9 mouse cellular contexts compared by ENCODE assay signal in the genomic region with DNA sequence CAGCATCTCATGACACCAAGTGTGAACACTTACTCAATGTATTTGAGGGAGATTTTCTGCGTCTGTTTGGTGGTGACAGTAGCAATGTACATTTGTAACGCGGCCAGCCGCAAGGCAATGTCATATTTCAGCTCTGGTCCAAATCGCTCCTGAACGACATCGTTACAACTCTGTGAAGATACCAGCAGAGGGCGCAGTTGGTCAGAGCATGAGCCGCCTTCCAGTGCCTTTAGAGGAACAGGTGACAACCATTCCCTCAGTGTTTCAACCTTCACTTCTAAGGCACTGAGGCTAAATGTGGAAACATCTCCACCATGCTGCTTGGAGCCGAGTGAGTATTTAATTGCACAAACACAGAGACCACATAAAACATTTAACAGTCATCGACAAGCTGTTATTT.
DNase-seq lines count a peak whose midpoint lies in the region; ATAC-seq and TF ChIP-seq lines count a peak whose summit lies in the region.
"Had no signal": no experiment of that assay in that cellular context is flagged by ENCODE, and none has a peak within 500 bp of the region (broad histone marks: within the 10 kb centered on the region; RNA-seq: fewer than 3 reads in every experiment).

No protein-coding gene starts in this region.

- ATAC-seq in hindbrain, embryonic 13.5 days (ENCODE audit: low FRiP score) = peak; percentile 80
- ATAC-seq in erythroblast, adult 5-6 weeks (replicated peaks; ENCODE audit: low FRiP score, poor library complexity, severe bottlenecking) = no peak

- peak; percentile 64 for TF ChIP-seq CTCF in ES-Bruce4 (IDR thresholded peaks at IDR 0.05; ENCODE audit: low read depth, low read length)

- H3K27ac ChIP-seq in ES-Bruce4 (ENCODE audit: insufficient read depth, low read length) = no peak overlapping the region
- H3K27ac ChIP-seq in hindbrain, embryonic 13.5 days = no peak overlapping the region
- H3K27ac ChIP-seq: limb, embryonic 15.5 days had no signal

- no peak for TF ChIP-seq EP300 in ES-Bruce4 (IDR thresholded peaks at IDR 0.05; ENCODE audit: insufficient read depth, low read depth, low read length)

- DNase-seq in adrenal gland, adult 8-10 months = peak; percentile 15
- DNase-seq in embryo, embryonic 11.5 days (ENCODE audit: low read depth, low spot score) = peak; percentile 32
- DNase-seq in layer of hippocampus, adult 9-10 months (ENCODE audit: low spot score) = peak; percentile 21
- DNase-seq in lung, postnatal 4 days = peak; percentile 25 to 41
- peak; percentile 55 to 66 for DNase-seq in right cerebral cortex, adult 2 months (ENCODE audit: low spot score in 2 of 2)

- no peaks in the 10 kb centered on the region for H3K27me3 ChIP-seq in ES-Bruce4 (ENCODE audit: control insufficient read depth, insufficient read depth, low read length, poor library complexity, severe bottlenecking)
- peaks cover 47% of the 10 kb centered on the region for H3K27me3 ChIP-seq in hindbrain, embryonic 13.5 days

- no peak for TF ChIP-seq POLR2A in ES-Bruce4 (IDR thresholded peaks at IDR 0.05; ENCODE audit: insufficient read depth, low read length)

- no peak overlapping the region for H3K9ac ChIP-seq in ES-Bruce4 (ENCODE audit: low read depth, poor library complexity, severe bottlenecking)
- no peak overlapping the region for H3K9ac ChIP-seq in hindbrain, embryonic 13.5 days
- H3K9ac ChIP-seq: limb, embryonic 15.5 days had no signal

- H3K36me3 ChIP-seq in ES-Bruce4 (ENCODE audit: control insufficient read depth, insufficient read depth, low read length, poor library complexity, severe bottlenecking) = no peaks in the 10 kb centered on the region
- H3K36me3 ChIP-seq in hindbrain, embryonic 13.5 days = no peaks in the 10 kb centered on the region
- H3K36me3 ChIP-seq: limb, embryonic 15.5 days had no signal

- 33% methylated on average over 11 of the region's 11 CpGs for WGBS in hindbrain, embryonic 13.5 days

- no peak overlapping the region for H3K4me3 ChIP-seq in ES-Bruce4 (ENCODE audit: low read depth, low read length)
- no peak overlapping the region for H3K4me3 ChIP-seq in hindbrain, embryonic 13.5 days
- H3K4me3 ChIP-seq: limb, embryonic 15.5 days had no signal

- H3K4me1 ChIP-seq in ES-Bruce4 (ENCODE audit: control insufficient read depth, insufficient read depth, low read length) = no peaks in the 10 kb centered on the region
- H3K4me1 ChIP-seq in hindbrain, embryonic 13.5 days (replicated peaks) = no peaks in the 10 kb centered on the region
- H3K4me1 ChIP-seq: limb, embryonic 15.5 days had no signal

- no peak overlapping the region for H3K4me2 ChIP-seq in hindbrain, embryonic 13.5 days
- H3K4me2 ChIP-seq: limb, embryonic 15.5 days had no signal

- no peaks in the 10 kb centered on the region for H3K9me3 ChIP-seq in ES-Bruce4 (replicated peaks; ENCODE audit: control insufficient read depth, insufficient read depth, low read length, poor library complexity, severe bottlenecking)
- H3K9me3 ChIP-seq in hindbrain, embryonic 13.5 days = no peaks in the 10 kb centered on the region
- H3K9me3 ChIP-seq: limb, embryonic 15.5 days had no signal
